Mouse (Mus musculus): ENCODE measurements at regions not wholly inside any gene's neighbourhood (a gene's known extent, or its start where the extent isn't known, plus 50 kb on each side); places are given as distances from the start of the nearest gene placed in this dataset.
"Not testable (repeated sequence)": the region's sequence is repeated elsewhere in the genome, so short reads cannot be mapped to it uniquely, and the experiment has no call there.

DNA sequence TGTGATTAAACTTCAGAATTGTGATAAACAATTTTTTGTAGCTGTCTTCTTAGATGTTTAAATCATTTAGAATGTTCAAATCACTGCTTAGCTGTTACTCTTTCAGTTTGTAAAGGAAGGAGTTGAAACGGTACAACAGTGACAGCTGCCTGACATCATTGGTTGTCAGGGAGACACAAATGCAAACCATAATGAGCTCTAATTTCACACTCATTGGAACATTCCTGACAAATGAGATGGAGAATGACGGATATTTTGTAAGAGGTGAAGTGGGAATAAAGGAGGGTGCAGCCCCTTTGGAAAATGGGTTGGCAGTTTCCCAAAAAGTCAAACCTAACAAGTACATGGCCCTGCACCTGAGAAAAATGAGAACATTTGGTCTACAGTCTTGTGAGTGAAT lies 62.5 kb downstream of the Rad51ap2 start:
- no peak for DNase-seq

DNA sequence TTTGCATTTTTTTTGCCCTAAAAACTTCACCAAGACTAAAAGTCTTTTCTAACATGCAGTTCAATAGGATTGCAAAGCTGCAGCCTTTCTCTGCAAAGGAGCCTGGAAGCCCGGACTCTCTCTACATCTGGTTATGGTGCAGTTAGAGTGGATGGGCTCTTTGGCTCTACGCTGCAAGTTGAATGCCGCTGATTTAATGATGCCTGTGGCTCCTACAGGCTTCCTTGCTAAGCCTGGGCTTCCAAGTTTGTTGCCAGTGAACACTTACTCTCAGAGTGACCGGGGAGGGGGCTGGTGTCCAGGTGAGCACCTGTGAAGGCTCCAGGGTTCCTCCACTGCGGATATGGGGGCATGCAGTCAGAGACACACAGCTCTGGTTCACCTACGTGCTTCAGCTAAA lies 107.0 kb downstream of the Rad51ap2 start:
- DNase-seq = no peak

DNA sequence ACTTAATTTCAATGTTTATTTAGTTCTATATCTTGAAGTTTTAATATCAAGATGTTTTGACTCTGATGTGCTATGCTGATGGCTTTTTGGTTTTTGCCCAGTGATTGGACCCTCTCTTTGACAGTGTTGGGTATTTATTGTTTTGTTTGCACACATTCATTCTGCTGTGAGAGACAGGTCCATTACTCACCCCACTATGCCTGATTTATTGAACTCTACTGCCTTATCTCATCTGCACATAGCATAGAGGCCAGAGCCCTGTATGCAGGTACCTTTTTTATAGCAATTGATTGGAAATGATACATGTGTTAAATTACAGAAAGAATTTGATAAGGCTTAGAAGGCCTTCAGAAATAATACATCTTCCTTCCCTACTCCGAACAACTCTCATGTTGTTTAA lies 114.3 kb downstream of the Rad51ap2 start:
- no peak for DNase-seq

DNA sequence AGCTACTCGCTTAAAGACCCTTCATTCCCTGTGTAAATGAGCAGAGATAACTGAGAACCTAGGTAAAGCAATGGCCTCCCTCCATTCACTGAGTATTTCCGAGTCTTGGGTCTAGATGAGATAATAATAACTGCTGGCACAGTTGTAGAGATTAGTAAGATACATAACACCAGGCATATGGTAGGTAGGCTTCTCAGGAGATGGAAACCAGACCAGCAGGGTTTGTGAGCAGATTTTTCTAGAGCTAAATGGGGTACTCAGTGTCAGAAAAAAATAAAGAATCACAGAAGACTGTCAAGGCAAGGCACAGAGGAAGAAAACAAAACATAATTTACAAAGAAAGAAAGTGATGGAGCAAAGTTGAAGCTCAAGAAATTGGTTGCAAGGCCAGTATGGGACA lies 148.1 kb downstream of the Rad51ap2 start:
- no peak for DNase-seq

DNA sequence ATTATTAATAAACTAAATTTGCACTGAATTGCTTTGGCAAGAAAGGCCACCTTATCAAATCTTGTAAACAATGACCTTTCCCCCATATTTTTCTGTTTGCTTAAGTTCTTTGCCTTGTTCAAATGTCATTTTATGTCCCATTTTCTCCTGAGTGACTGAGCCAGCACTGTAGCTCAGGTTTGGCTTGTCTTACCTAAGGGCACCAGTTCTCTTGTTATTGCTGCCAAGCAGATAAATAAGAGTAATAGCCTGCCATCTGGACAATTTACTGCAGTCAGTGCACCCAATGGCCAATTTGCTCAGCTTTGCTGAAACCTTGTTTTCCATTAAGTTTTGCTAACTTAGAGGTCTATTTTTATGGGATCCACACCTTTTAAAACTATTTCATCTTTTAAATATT lies 152.9 kb downstream of the Rad51ap2 start:
- DNase-seq = no peak

DNA sequence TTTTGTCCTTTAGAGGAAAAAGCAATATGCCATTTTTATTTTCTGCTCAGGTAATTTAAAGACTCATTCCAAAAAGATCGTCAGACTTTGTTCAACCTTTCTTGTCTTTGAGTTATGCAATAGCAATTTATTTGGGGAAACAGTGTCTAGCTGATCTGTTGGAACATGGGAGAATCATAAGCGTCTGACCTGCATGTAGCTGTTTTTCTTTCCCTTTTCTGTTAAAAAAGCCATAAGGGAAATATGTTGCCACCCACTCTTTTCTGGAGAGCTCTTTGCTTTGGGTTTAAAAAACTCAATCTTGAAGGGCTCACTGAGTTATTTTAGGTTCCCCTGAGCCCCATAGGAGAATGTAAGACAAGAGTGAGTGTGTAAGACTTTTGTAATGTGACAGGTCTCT lies 155.8 kb downstream of the Rad51ap2 start:
- DNase-seq = no peak

DNA sequence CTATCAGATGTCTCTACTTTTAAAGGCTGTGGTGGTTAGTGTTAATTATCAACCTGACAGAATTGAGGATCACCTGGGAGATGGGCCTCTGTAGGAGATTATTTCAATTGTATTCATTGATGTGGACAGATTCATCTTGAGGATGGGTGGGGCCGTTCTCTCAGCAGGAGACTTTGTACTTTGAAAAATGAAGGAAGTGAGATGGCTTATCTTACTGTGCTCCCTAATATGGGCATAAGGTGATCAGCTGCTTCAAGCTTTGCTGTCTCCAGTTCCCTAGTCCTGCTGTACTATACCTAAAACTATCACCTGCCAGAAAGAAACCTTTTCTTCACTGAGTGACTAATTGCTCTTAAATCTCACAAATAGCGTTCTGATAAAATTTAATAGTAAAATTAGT lies 159.4 kb downstream of the Rad51ap2 start:
- no peak for DNase-seq

DNA sequence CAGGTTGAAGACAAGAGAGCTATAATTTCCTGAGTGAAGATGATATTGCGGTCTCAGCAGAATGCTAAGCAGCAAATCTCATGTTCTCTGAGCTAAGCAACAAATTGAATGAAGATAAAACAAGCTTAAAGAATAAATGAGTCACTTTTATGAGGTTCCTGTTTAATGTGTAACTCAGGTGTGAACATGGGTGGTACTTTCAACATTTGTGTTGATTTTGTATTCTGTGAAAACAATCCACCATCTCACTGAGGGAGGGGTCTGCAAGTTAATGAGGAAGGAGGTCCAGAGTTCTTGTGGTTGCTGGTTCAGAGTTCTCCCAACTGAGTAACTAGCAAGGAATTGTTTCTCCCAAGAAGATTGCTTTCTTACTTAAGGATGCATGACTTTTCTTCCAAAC lies 167.7 kb downstream of the Rad51ap2 start:
- no peak for DNase-seq

DNA sequence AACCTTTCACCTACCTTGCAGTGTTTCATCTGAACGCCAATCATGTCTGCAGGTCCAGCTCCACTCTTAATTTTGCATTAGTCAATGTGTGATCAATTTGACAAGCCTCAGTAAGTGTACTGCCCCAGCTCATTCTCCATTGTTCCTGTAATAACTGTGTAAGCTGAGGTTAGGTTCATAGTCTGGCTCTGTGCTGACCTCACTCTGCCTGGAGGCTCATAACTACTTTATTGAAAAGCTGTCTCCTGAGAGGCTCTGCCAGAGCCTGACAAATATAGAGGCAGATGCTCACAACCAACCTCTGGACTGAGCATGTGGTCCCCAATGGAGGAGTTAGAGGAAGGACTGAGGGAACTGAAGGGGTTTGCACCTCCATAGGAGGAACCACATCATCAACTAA lies 174.3 kb downstream of the Rad51ap2 start:
- no peak for DNase-seq

DNA sequence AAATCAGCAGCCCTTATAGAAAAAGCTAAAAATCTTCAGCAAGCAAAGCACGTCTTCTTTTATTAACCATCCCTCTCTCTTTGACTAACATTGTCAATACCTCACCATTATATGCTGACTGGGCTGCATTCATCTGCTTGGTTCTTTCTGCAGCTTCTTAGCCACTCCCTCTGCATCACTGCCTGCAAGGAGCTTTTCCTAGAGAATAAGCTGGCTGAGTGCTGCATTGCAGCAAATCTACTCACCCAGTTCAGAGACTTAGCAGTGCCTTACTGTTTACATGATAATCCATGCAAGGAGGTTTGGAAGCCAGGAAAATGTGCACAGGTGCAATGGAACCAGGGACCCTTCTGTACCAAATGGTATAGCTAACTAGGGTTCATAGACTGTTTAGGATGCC lies 175.9 kb downstream of the Rad51ap2 start:
- no peak for DNase-seq

DNA sequence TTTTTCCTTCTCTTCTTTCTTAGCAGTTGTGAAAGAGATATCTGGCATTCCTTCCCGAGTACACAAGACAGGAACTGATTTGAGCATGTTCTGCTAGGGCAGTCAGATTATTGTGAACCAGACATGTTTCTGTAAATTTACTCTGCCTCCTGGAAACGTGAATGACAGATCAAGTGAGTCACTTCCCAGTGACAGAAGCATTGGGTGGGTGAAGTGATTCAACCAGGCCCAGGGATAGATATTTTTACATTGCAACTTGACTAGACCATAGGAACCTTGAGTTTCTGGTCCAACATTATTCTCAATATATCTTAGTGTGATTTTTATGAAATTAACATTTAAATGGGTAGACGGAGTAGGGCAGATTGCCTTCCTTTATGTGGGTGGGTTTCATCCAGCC lies 217.4 kb downstream of the Rad51ap2 start:
- no peak for DNase-seq

DNA sequence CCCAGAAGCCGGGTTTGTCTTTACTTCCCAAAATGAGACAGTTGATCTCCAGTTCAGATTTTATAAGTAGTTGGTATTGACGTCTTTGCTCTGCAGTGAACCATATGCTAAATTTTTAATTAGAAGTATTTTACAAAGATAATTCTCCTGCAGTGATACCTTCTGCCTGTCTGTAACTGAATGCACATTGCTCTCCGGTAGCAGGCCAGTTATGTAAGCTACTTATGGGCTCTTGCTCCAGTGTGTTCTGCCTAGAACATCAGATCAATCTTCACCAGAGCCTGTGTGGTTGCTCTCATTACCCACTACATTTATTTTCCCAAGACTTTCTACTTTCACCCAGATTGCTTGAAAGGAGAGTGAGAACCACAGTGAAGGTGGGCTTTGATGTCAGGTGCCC lies 238.9 kb downstream of the Rad51ap2 start:
- DNase-seq = no peak

DNA sequence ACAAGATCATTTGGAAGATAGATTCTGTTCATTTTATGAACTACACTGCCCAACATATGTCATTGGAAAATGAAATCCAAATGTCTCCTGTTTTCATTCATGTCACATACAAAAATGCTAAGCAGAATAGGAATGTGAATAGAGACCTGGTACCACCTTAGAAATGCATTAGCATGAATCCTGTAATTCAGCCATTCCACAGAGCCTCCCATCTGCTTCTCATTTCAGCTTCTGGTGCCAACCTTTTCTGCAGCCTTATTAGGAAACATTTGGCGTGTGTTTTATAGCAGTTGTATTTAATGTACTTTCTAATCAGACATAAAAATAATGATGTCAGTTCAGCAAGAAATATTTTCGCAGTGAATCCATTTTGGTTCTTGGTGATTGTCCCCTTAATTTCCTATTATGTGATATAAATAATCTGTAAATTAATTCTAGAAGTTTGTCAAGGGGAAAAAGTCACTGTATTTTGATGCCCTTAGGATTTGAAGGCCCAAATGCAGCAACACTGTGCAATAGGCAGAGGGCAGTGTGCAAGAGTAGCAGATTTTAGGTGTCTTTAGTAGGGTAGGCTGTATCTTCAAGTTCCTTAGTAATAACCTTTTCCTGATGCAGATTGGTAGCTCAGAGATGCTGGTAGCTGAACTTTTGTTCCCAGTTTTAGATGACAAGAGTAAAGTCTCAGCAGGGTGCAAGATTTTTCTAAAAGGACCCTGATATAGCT lies 253.2 kb downstream of the Rad51ap2 start:
- DNase-seq = no peak

DNA sequence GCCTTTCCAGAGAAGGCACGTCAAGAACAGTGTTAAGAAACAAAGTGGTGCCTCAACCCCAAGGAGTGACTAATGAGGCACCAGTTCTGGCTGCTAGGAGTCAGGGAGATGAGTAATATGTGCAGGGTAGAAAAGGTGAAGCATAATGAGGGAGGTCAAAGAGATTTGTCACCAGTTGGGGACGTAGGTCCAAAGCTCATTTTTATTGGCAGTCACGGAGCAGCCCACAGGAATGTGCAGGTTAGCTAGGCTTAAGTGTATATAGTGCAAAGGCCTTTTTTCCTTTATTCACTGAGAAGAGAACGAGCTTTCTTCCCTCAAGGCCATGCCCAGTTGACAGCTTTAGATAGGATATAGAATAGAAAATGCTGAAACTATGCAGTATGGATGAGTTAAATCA lies 261.8 kb downstream of the Rad51ap2 start:
- DNase-seq = no peak

DNA sequence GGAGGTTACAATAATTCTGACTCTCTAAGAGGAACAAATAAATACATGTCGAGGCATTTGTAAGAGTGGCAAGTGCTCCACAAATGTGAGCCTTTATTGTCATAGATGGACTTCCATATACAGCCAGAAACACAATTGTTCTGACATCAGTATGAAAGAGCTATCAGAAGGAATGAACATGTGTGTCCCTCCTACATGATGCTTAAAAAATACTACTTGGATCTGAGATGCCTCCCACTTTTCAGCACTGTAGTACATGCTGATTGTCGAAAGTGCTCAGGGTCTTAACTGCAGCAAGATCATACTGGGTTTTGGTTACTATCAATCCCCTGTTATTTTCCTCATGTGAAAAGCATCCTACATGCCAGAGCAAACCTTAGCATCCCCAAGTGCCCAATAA lies 295.6 kb downstream of the Rad51ap2 start:
- DNase-seq = no peak

DNA sequence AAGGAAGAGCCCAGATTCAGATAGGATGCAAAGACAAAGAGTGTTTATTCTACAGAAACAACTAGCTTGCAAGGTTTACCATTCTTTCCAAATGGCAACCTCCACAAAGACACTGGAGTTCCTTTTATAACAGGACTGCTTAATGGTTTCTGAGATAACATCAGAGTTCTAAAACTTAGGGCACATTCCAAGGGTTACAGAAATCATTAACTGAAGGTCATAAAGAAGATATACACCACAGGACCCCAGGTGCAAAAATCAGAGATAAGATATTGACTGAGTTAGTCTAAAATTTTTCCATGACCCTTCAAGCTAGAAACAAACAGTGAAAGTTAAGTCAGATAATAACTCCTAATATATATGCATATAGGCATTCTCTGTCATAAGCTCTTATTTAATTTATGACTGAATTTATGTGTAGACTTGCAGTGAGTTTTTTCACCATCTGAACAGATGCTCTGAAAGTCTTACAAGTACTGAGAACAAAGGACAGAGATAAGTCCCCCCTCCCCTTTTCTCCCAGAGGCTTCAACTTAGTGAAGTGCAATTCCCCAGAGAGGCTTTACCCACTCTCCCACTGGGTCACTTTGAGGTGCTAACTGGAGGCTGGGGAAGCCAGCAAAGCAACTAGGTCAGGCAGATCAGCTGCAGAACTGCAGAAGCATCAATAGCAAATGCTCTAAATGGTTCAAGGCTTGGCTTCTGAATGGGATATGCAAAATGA lies 298.5 kb downstream of the Rad51ap2 start:
- DNase-seq = no peak

DNA sequence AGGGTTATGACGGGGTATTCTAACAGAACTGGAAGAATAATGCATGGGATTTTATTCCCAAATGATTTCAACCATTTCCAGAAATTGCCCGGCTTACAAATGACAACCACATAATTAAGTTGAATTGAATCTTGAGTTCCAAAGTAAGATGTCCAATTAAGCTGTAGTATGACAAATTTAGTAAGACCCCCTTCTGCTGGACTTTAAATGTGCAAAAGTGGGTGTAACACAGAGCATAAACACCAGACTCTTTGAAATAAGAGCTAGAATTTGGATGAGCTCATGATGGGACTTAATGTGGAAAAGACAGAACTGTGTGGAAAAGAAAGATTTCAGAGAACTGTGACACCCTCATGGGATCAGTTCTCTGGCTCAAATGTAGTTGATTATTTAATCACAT lies 346.4 kb downstream of the Rad51ap2 start:
- DNase-seq = no peak

DNA sequence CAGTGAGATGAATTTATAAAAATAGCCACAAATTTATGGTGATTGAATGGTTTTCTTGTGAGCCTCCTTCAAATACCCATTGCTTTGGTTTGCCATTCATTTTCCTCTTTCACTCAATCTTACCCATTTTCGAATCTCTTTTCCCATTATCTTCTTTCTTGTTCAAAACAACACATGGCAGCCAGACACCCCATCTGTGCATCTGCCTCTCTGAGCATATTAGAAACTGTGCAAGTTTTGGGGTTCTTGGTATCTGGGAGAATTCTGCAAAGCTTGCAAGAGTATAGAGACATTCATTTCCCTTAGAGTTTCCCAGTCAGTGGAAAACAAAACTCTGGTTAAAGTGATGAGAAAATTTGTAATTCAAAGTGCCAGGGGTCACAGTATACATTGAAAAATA lies 347.3 kb downstream of the Rad51ap2 start:
- DNase-seq = no peak

DNA sequence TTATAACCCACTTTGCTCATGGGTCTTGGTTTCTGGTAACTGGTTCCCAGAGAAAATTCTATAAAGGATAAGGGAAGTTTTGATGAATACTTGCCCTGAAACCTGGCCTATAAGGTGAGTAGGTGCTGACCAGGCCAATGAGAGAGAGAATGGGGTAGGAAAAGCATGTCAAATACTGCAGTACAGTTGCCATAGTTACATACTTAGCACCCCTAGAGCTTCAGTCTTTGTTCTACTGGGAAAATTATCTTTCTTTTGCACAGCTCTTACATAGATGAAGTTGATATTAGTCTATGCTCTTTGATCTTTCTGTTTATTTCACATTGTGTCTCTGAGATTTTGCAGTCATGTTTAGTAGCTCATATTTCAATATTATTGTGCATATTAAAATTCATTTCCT lies 373.8 kb downstream of the Rad51ap2 start:
- no peak for DNase-seq

DNA sequence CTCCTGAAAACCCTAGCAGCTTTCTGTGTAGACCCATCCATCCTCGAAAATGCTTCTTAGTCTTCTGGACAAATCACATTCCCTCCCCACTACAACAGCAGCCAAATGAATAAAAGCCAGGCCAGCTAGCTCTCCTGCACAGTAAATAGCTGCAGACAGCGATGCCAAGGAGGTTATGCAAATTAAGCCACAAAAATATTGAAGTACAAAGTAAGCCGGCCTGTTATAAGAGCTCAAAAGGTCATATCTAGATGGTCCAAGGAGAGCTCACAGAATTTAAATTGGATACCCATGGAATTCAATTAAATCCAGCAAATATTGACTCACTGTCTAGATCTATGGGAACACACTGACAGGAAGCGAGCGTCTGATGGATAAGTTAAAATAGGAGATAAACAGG lies 375.4 kb downstream of the Rad51ap2 start:
- DNase-seq = no peak

DNA sequence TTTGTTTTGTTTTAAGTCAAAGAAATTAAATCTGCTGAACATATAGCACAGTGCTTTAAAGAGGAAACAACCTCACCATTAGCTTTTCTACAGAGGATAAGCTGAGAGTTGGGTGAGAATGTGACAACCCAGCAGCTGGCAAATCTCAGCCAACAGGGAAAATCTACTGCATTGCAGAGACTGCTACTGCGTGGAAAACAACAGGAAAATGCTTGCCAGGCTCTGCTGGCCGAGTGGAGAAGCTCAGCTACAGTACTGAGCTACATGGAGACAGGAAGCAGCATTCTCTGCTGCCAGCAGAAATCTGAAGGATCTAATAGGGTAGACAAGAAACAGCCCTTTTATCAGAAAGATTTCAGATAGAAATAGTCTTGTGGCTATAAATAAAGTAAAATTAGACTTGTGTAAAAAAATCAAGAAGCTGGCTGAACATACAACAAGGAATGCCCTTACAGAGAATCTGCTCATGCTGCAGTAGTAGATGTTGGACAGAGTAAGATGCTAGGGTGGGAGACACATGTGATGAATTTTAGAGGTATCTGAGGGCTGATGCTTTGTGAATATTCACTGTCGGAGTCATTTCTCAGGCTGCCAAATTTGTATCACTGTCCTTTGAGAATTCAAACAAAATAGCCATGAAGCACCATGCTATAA lies 382.1 kb downstream of the Rad51ap2 start:
- peak; percentile 14 to 24 for DNase-seq

DNA sequence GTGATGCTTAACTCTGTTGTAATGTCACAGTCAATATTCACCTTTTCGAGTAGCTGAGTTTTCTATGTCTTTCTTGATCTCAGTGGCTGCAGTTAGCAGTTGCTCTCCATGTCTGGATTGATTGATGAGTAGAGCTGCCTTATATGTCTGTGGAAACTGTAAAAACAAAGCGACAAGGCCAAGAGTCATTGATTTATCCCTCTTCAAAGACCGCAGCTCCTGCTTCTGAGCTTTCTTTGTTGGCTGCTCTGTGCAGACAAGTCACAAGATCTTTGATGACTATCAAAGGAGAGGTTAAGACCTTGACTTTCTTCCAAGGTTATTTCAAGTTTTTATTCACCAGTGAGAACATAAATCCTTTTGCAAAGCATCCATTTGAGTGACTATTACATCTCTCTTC lies 395.2 kb downstream of the Rad51ap2 start:
- no peak for DNase-seq

DNA sequence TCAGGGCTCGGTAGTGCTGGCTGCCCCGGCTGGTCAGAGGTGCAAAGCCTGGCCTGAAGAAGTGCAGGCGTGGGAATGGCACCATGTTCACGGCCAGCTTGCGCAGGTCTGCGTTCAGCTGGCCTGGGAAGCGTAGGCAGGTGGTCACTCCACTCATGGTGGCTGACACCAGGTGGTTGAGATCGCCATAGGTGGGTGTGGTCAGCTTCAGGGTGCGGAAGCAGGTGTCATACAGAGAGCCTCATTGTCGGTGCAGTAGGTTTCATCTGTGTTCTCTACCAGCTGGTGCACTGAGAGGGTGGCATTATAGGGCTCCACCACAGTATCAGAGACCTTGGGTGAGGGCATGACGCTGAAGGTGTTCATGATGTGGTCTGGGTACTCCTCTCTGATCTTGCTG lies 380.1 kb upstream of the Fam49a start:
- DNase-seq = not testable (repeated sequence)

DNA sequence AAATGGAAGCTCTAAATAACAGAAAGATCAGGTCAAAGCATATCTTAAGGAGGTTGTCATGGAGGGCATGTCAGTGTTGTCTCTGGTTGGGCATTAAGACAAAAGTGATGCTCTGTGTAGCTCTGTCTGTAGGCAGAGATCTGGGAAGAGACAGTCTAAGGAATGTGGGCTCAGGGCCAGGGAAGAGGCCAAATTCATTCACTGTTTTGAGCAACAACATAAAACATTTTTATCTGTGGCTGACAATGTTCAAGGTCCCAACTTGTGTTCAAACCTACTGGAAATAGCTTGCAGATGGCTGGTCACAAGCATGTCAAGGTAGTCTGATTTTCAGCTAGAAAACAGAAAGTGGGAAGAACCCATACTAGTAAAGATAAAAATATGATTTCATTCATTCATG lies 374.6 kb upstream of the Fam49a start:
- DNase-seq = no peak

Data from kidney, postnatal 4 days (tissue).